Mouse (Mus musculus) testis, adult 2 months (tissue): ENCODE measurements around the gene Ccdc12.

Experiments used
- CTCF ChIP-seq: fragments of 200-500 bp; IDR thresholded peaks from 2 replicates; pipeline ENCODE4 v1.5.1; 2012; ENCODE audit warnings: low read depth, mild to moderate bottlenecking, inconsistent platforms, low read length, moderate library complexity; ENCODE audit not compliant: control insufficient read depth, insufficient read depth, insufficient replicate concordance
- POLR2A ChIP-seq: fragments of 200-500 bp; IDR thresholded peaks from 2 replicates; pipeline ENCODE4 v1.6.1; 2012; ENCODE audit warnings: low read depth, mild to moderate bottlenecking, inconsistent platforms, low read length, moderate library complexity; ENCODE audit not compliant: control insufficient read depth

DNA sequence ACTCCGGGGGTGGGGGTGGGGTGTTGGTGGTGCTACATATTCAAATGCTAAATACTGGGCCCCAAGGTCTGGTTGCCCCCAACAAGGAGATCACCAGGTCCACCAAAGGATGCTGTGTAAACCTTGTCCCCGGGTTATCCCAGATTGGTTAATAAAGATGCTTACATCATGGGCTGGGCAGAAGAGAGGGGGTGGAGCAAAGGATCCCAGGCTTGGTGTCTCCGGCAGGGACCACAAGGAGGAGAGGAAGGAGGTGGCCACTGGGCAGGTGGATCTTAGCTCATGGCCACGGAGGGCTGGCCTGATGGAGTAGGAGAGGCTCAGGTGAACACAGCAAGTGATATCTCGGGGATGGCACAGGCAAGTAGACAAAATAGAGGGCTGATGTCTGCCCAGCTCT lies 22.6 kb downstream of the Ccdc12 start:
- no peak for TF ChIP-seq CTCF
- TF ChIP-seq POLR2A, result no peak
